In genomic region chr2:122575470-122575869, GRCm38 (mm10) we compare ENCODE assay signal across 9 mouse cellular contexts. TPM values are rescaled to one million over a fixed set of nuclear protein-coding genes. Genes with fewer than 3 reads are reported as not detected.
A peak's percentile ranks its signal among the peaks of the same experiment; 100 is the strongest.
DNase-seq lines count a peak whose midpoint lies in the region; ATAC-seq and TF ChIP-seq lines count a peak whose summit lies in the region.
"Had no signal": no experiment of that assay in that cellular context is flagged by ENCODE, and none has a peak within 500 bp of the region (broad histone marks: within the 10 kb centered on the region; RNA-seq: fewer than 3 reads in every experiment).

No protein-coding gene starts in this region.

- no peaks in the 10 kb centered on the region for H3K36me3 ChIP-seq in forebrain, embryonic 13.5 days (ENCODE audit: poor library complexity, severe bottlenecking)
- H3K36me3 ChIP-seq: lung, embryonic 15.5 days had no signal

- H3K9ac ChIP-seq in forebrain, embryonic 13.5 days: no peak overlapping the region
- H3K9ac ChIP-seq: lung, embryonic 15.5 days had no signal

- peak overlapping the region; percentile 60 for H3K27ac ChIP-seq in gastrocnemius, adult 2 months
- no peak overlapping the region for H3K27ac ChIP-seq in forebrain, embryonic 13.5 days
- H3K27ac ChIP-seq: lung, embryonic 15.5 days had no signal

- no peak overlapping the region for H3K4me2 ChIP-seq in forebrain, embryonic 13.5 days
- H3K4me2 ChIP-seq: lung, embryonic 15.5 days had no signal

- TF ChIP-seq CTCF in gastrocnemius, adult 2 months (IDR thresholded peaks at IDR 0.05): no peak

- no peak for ATAC-seq in forebrain, embryonic 13.5 days
- no peak for ATAC-seq in frontal cortex, adult (ENCODE audit: low TSS enrichment)
- ATAC-seq in megakaryocyte-erythroid progenitor cell, adult 5-6 weeks (replicated peaks; ENCODE audit: low FRiP score, low TSS enrichment, poor library complexity, severe bottlenecking): no peak

- 80% methylated on average over 11 of the region's 11 CpGs for WGBS in forebrain, embryonic 13.5 days

- H3K4me3 ChIP-seq in gastrocnemius, adult 2 months: no peak overlapping the region
- no peak overlapping the region for H3K4me3 ChIP-seq in forebrain, embryonic 13.5 days
- H3K4me3 ChIP-seq: lung, embryonic 15.5 days had no signal

- DNase-seq in ovary, adult 18-20 months (ENCODE audit: low spot score): peak; percentile 66
- no peak for DNase-seq in ovary, postnatal 10 days (ENCODE audit: low spot score)
- DNase-seq in gastrocnemius, adult 2 months: peak; percentile 88
- DNase-seq in heart, postnatal 4 days: peak; percentile 48

- no peaks in the 10 kb centered on the region for H3K9me3 ChIP-seq in forebrain, embryonic 13.5 days (replicated peaks)
- H3K9me3 ChIP-seq: lung, embryonic 15.5 days had no signal

- no peaks in the 10 kb centered on the region for H3K27me3 ChIP-seq in forebrain, embryonic 13.5 days
- H3K27me3 ChIP-seq: lung, embryonic 15.5 days had no signal

- H3K4me1 ChIP-seq in forebrain, embryonic 13.5 days: no peaks in the 10 kb centered on the region

- intact Hi-C loops in gastrocnemius, adult 2 months (cut with DNase I): no loop called here

RNA-seq across cellular contexts. Expression of gene Gatm, which starts 35.6 kb away (rescaled TPM):
- 1 to 10 TPM; 3.9 to 4.5 TPM for total RNA-seq in gastrocnemius, adult 2 months (2021)
- total RNA-seq in heart, postnatal 4 days (2021): 10 to 100 TPM in 1 of 2 experiments, 1 to 10 TPM in 1; 9.1 to 10.5 TPM
- 16.2 and 17.3 TPM in 2 replicates for polyA plus RNA-seq in forebrain, embryonic 13.5 days (2015; fragmentation: Nextera tagmentation; extraction: Ambion mirVana)
- total RNA-seq in megakaryocyte-erythroid progenitor cell, adult 5-6 weeks (2014; fragmentation: Nextera tagmentation): 154 and 166 TPM in 2 replicates
- 110 and 122 TPM in 2 replicates for total RNA-seq in megakaryocyte-erythroid progenitor cell, adult 5-6 weeks (2017)
- total RNA-seq: MEL had no signal

Comparison
In these comparisons a context has a peak if more than half of its experiments do, and no peak if none do; other contexts are left out.
1. RNA of gene Gatm, which starts 35.6 kb away (total RNA-seq): 110 to 166 TPM in megakaryocyte-erythroid progenitor cell, adult 5-6 weeks; 9.1 to 10.5 TPM in heart, postnatal 4 days and 3.9 to 4.5 TPM in gastrocnemius, adult 2 months; every median in the first group is over 4 times any median in the second.